Mouse (Mus musculus) embryo, embryonic 9.5 days (tissue): ENCODE measurements around the gene Krt39.
A peak's percentile ranks its signal among the peaks of the same experiment; 100 is the strongest.

ENCODE experiments used
- DNase-seq: peaks from one replicate; pipeline ENCODE4 v3.0.0-alpha.2; 2017; ENCODE audit errors: extremely low spot score

The Krt39 gene

DNA sequence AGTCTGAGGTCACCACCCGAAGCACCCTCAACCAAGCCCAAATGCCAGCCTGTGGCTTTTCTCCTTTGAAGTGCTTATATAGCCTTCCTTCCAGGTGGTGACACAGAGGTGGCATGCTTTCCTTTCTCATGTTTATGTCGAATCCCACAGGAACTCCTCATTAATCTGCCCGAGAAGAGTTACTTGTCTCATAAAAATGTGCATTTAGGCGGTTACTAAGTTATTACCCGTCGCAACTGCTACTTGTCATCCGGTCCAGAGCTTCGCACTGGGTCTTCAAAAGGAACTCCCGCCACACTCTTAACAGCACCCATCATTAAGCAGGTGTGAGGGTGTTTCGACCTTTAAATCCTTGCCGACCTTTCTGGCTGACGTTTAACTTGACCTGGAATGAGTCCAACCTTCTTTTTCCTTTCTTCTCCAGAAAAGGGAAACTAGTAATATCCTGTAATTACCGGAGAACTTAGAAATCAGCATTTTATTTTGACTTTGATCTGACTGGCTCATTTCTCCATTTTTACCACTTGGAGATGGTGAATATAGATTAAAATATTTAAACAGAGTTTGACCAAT, at the start of gene Krt39:
Gene Krt39 (minus strand): TSS at position 51 of the 573 bp plus-strand sequence.
- no peak for DNase-seq

- no peak for DNase-seq
These were observed 45.4 kb upstream of the Krt39 start, which contains the start of gene Krtap3-1 for GRCm38 (mm10) chr11:99566530-99566929. Gene Krtap3-1 (minus strand): TSS chr11:99566630.

- no peak for DNase-seq
These were observed 41.4 kb upstream of the Krt39 start for GRCm38 (mm10) chr11:99562580-99562979.

- no peak for DNase-seq
These were observed 38.2 kb upstream of the Krt39 start, which contains the start of gene Gm11939 for GRCm38 (mm10) chr11:99559366-99559765. Gene Gm11939 (minus strand): TSS chr11:99559466.

DNA sequence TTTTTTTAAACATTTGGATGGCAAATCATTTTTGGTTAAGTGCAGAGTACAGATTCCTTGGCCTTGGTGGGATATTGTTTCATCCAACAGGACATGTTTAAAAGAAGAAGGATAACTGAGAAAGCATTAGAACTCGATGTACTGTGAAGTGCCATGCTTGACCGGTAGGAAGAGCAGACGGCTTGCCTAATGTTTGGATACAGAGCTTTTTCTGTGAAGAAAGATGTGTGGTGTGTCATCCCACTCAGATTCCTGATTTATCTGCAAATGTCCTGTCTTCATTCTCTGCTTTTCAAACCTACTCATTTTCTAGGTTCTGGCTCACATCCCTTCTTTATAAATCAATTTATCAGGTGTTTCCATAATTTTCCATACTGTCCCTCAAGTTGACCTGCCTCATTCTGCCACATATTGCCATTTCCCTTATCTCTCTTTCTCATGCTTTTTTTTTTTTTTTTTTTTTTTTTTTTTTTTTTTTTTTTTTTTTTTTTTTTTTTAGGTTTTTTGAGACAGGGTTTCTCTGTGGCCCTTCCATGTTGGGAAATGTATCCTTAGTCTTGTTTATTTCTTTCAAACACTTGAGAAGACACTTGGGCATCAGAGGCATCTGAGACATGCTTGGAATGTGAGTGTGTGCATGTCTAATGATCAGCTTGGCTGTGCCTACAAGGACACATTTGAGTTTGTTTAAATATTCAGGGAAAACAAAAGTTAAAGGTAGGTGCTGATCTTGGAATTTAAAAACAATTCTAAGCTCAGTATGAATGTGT, 37.0 kb upstream of the Krt39 start:
- DNase-seq: no peak

DNA sequence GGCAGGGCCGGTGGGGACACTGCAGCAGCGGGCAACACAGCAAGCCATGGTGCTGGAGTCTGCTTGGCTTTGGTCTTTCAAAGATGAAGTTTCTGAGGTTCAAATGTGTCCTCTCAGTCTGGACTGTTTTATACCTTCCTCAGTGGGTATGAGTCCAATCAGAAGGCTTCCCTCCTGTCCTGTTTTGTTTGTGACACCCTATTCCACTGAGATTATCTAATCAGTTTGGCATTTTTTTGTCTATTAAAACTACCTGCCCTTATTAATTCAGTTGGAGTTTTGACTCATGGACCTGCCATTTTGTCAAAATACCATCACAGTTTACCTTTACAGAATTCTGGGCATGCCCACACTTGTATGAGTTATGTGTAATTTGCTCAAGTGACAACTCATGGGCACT, 35.6 kb upstream of the Krt39 start, which contains the start of gene Krtap3-2:
Gene Krtap3-2 (minus strand): TSS at position 101 of the 400 bp plus-strand sequence.
- DNase-seq: no peak

GRCm38 (mm10) chr11:99556195-99556594, 35.1 kb upstream of the Krt39 start:
- no peak for DNase-seq

GRCm38 (mm10) chr11:99550765-99551164, 29.6 kb upstream of the Krt39 start, which contains the start of gene Krtap3-3:
Gene Krtap3-3 (minus strand): TSS chr11:99550865.
- DNase-seq: no peak

GRCm38 (mm10) chr11:99547892-99548291, 26.8 kb upstream of the Krt39 start:
- DNase-seq: no peak

DNA sequence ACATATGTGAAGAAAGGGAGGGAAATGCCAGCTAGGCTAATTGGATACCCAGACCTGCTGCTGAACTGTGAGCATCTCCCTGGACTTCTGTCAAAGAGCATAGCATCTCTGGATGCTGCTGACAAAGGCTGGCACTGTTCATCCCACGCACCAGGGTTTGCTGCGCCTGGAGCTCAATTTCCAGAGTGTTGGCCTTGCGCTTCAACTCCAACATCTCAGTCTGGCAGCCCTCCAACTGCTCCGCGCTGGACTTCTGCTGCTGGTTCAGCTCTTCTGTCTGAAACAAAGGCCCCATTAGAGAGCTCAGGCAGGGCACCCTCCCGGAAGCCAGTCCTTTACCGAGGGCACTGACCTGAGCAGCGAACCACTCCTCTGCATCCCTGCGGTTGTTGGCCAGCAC, 18.6 kb upstream of the Krt39 start:
- no peak for DNase-seq

DNA sequence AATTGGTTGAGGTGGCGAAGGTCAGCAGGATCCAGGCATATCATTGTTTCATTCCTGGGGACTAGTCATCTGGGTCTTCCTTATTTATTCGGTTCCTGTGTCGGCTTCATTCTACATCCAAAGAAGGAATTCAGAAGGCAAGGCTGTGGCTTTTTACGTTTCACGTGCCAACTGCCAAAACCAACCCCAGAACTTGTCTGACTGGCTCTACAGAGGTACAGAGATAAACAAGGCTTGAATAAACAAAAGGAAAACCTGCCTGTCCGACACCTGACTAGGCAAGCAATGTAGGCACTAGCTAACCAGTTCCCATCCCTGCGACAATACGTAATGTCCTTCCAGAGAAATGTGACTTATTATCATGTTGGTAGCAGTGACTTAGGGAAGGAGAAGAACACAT, 7.0 kb downstream of the Krt39 start:
- DNase-seq: no peak

DNA sequence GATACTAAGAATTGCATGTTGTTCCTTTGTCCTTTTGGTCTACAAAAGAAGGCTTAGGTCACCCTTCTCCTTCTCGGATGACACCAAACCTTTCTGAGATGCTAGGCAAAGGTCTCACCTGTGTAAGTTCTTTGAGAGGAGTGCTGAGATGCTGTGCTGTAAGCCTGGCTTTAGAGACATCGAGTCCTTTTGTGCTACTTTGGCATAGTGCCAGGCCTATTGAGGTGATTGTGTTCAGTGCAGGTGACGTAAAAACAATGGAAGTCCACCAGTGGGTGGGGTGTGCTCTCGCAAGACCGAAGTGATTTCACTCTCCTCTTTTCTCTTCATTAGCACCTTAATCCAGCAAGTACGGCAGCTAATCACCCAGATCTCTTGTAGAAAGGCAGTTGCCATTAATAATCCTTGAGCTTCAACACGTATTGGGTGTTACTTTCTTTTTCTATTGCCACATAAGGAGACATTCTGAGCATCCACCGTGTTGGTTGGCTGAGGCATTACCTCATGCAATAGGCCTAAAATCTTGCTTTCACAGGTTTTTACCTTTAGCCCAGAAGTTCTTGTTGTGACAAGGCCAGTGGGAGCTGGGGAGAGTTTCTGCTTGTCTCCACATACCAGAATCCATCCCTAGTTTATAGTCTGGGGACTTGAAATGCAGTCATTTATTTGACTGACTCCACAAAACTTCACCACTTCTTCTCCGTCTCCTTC, 20.9 kb downstream of the Krt39 start:
- no peak for DNase-seq

DNA sequence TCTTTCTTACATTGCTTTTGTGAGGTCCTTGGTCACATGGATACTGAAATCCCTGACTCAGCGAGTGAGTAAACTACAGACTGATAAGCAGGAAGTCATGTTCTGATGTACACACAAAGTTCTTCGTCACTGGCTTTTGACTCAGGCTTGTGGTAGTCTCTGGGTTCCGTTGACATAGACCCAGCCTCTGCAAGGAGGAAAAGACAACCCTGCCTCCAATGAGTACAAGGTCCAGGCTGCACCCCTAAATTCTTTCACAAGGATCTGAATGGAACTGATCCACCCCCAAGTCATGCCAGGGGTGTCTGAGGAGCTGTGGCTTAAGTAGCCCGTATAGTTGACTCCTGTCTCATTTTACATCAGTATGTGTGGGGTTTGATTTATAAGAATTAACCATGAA, 24.7 kb downstream of the Krt39 start:
- DNase-seq: no peak

DNA sequence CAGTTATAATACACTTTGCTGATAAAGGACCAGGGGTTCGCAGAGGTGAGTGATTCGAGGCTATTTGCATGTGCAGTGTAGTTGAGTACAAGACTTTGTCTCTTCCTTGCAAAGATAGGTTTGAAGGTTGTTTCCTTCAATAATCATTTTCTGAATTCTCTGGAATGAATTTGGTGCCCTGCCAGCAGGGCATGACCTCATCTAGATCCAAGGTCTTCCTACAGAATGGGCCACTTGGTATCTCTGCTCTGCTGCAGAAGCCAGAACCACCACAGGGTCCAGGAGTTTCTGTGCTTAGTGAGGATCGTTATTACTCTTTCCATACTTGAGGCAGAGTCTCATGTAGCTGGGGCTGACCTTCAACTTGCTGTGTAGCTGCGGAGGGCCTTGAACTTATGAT, 26.4 kb downstream of the Krt39 start:
- DNase-seq: no peak

- DNase-seq: peak; percentile 3
These were observed 27.6 kb downstream of the Krt39 start for GRCm38 (mm10) chr11:99493574-99493850.

DNA sequence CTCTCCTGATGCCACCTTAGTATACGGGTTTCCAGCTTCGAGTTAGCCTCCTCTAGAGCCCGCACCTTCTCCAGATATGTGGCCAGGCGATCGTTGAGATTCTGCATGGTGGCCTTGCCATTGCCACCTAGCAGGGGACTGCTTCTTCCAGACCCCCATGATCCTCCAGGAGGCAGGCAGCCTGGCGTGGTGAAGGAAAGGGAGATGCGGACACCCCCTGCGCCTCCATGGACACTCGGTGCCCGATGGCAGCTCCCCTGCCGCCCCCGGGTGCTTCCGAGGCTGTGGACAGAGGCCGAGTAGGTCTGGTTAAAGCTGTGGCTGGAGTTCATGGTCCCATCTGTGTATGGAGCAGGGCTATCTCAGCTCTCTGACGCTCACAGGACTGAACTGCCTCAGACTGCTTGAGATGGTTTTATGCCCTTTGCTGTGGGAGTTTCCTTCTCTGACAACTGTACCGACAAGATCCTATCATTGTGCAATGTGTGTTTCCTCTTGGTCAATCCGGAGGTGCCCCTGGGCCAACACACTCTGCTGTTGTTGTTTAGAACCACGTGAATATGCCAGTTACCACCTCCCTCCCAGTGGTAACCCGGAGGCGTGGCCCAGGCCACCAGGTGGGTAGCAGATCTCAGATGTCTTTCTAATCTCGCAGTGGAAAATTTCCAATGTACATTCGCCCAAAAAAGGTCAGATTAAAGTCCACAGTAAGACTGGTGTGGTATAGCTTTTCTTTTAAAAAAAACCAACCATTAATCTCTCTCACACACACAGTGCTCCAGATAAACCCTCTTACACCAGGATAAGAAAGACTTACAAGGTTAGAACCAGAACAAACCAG, 28.2 kb downstream of the Krt39 start, which contains the start of gene Krt23:
Gene Krt23 (minus strand): TSS at position 405 of the 841 bp plus-strand sequence.
- DNase-seq: no peak

DNA sequence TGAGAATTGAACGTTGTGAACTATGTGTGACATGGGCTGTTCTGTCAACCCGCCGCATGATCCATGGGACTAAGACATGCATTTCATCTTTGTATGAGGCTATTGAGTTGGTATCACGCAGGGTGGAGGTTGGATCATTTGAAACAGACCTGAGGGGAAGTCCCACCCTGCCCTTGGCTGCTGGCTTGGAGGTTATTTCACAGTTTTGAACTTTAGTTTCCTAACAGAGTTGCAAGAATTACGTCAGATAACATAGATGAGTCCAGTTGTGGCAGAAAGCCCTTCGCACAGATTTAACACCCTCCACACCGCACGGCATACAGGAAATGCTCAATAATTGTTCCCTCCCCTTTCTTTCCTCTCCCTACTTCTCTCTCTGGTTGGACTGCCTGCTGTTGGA, 30.1 kb downstream of the Krt39 start:
- DNase-seq: no peak

- DNase-seq: no peak
These were observed 30.5 kb downstream of the Krt39 start for GRCm38 (mm10) chr11:99490624-99491023.

GRCm38 (mm10) chr11:99489233-99489632, 31.9 kb downstream of the Krt39 start:
- no peak for DNase-seq

GRCm38 (mm10) chr11:99474981-99475380, 46.2 kb downstream of the Krt39 start:
- DNase-seq: no peak

DNA sequence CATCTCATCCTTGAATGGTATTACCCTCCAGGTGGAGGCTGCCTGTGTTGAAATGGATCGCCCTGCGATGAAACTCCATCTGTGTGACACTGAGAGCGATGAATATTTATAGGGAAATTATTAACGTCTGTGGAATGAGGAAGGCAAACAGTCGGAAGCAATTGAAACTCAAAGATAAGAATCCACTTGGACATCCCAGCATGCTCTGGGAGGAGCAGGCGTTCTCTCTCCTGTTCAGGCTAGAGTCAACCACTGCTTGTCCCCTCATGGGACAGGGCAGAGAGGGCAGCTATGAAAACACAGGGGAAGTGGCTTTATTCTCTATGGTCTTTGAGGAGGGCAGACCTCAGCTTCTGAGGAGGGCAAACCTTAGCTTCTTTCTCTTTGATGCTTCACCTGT, 47.7 kb downstream of the Krt39 start:
- DNase-seq: no peak

DNA sequence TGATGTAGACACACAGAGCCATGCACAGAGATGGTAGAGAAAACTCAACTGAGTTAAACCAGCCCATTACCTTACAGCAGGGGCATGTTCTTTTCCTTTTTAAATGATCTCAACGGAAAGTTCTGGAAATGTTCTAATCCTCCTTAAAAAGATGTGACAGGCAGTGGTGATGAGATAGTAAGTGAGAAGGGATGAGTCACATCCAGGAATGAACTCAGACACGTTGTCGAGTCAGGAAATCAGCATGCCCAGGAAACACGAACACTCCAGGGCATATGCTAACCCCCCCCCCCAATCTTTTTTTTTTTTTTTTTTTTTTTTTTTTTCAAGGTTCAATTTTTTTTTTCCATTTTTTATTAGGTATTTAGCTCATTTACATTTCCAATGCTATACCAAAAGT, 48.7 kb downstream of the Krt39 start:
- no peak for DNase-seq
